Mouse (Mus musculus) gastrocnemius, postnatal 10 days (tissue): ENCODE results near the gene Dyrk1b. TPM values are rescaled to one million over a fixed set of nuclear protein-coding genes. Genes with fewer than 3 reads are reported as not detected.
A peak's percentile ranks its signal among the peaks of the same experiment; 100 is the strongest.
"Not testable (repeated sequence)": the region's sequence is repeated elsewhere in the genome, so short reads cannot be mapped to it uniquely, and the experiment has no call there.

ENCODE experiments used
- DNase-seq: peaks from one replicate; pipeline ENCODE4 v3.0.0; 2021; ENCODE audit warnings: mixed read lengths
- total RNA-seq, 2 experiments: library from RNA; stranded (reverse); gene quantifications; 2 replicates each; pipeline ENCODE4 v1.2.3; 2021

Gene Dyrk1b
- total RNA-seq, 2 experiments from 2014 or later: 151 to 161 TPM

DNA sequence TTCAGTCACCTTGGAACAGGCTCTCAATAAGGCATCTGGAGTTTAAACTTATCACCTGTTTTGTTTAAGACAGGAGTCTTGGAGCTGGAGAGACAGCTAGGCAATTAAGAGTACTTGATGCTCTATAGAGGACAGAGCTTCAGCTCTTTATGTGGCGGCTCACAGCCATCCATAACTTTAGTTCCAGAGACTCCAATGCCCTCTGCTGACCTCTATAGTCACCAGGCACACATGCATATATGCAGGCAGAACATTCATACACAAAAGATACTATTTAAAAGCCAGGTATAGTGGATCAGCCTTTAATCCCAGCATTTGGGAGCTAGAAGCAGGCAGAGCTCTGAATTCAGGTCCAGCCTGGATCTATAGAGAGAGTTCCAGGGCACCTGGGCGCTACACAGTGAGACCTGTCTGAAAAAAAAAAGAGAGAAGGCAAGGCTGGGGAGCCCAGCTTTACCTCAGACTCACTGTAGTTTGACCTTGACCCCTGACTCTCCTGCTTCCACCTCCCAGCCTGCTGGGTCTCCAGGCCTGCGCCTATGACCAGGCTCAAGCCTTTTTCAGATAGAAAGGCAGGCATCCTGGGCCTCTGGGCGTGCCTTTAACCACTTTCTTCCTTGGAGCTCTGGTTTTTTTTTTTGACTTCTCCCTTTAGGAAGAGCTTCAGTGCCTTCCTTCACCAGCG is 16.3 kb downstream of the Dyrk1b start:
- no peak for DNase-seq

GRCm38 (mm10) chr7:28196528-28196927 is 17.3 kb downstream of the Dyrk1b start:
- DNase-seq: peak; percentile 74

GRCm38 (mm10) chr7:28199054-28199453 is 19.8 kb downstream of the Dyrk1b start:
- no peak for DNase-seq

DNA sequence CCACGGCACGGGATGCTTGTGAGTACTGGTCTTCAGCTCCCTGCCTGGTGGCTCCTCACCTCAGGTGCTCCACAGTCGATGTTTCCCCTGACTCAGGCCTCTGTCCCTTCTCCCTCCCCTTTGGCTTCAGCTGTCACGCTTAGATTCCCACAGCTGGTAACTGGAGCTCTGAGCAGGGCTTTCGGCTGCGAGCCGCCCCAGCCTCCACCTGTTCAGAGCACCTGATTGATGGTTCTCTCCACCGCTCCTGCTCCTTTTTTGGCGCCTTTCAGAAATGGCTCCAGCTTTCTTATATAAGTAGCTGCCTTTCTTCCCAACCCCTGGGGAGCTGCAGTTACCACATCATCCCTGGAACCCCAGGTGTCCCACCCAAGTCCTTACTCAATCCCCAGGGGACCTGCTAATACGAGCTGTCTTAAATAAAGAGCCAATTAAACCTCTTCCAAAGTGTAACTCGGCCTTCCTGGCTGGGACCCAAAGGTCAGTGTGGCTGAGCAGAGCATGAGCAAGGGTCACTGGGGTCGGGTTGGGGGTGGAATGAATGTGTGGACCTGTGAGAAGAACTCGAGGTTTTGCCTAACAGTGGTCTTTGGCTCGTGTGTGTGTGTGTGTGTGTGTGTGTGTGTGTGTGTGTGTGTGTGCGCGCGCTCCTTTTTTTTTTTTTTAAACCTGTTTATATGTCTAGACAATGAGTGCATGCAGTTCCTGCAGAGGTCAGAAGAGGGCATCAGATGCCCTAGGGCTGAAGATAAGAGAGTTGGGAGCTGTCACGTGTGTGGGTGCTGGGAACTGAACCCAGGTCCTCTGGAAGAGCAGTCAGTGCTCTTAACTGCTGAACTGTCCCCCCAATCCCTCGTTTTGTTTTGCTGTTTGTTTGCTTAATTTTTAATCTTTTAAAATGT is 24.2 kb downstream of the Dyrk1b start:
- peak; percentile 74 for DNase-seq

DNA sequence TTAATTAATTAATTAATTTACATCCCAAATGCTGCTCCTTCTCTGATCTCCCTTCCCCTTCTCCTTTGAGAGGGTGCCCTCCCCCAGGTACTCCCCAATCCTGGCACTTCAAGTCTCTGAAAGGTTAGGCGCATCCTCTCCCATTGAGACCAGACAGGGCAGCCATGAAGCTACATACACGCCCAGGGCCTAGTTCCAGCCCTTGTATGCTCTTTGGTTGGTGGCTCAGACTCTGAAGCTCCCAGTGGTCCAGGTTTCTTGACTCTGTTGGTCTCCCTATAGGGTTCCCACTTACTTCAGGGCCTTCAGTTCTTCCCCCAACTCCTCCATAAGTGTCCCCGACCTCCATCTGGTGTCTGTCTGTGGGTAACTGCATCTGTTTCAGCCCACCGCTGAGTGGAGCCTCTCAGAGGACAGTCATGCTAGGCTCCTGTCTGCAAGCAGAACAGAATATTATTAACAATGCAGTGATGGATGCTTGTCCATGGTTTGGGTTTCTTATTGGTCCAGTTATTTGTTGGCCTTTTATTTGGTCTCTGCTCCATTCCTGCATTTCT is 26.9 kb downstream of the Dyrk1b start:
- no peak for DNase-seq

DNA sequence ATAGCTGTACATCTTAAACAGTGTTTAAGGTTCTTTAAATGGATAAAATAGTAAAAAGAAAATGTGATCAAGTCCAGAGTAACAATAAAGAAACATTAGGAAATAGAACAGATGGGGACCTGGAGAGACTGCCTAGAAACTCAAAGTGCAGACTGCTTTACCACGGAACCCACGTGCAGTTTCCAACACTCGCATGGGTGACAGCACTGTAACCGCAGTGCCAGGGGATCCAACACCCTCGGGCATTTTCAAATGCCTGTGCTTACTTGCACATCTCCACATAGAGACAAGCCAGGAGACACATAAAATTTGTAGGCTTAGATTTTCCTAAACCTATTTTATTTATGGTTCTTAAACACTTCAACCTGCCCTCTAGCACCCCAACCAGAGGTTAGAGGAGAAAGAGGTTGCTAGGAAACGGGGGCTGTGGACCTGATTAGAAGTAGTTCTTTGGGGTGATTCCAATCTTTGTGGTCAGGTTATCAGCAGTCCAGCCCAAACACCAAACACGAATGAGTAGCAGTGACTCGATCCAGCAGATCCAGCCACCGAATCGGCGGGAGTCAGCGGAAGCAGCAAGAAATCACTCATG is 29.2 kb downstream of the Dyrk1b start:
- no peak for DNase-seq

DNA sequence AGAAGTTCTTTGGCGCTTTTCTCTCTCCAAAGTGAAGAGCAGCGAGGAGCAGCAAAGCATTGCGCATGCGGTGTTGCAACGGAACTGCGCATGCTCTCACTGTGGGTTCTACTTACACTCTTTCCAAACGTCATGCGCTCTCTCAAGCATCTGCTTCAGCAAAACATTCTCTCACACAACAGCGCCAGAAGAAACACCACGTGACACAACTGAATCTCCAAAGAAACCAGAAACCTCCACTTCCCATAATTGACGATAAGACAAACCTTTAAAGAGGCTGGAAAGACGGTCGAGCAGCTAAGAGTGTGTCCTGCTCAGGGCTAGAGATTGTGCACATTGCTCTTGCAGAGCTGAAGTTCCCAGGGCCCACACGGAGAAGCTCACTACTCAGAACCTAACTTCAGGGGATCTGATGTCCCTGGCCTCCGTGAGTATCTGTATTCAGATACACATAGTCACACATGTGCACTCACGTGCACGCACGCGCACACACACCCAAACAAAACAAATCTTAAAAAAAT is 29.8 kb downstream of the Dyrk1b start:
- DNase-seq: peak; percentile 63

- no peak for DNase-seq
These were observed 31.5 kb downstream of the Dyrk1b start for GRCm38 (mm10) chr7:28210731-28211130.

DNA sequence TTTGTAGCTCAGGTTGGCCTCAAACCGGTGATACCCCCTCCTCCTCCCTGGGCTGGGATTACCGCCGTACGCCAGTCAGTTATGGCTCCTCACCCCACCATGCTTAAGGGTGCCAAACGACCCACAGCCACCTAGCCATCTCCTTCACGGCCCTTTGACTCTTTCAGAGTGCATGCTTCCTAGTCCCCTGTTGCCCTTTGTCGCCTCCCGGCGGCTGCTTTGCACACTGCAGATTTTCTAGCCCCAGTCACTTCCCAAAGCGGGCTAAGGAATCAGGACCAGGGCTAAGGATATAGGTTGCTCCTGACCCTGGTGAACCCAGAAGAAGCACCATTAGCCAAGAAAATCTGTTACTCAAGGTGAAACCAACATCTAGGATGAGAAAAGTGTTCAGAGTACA is 34.9 kb downstream of the Dyrk1b start:
- DNase-seq: peak; percentile 83

DNA sequence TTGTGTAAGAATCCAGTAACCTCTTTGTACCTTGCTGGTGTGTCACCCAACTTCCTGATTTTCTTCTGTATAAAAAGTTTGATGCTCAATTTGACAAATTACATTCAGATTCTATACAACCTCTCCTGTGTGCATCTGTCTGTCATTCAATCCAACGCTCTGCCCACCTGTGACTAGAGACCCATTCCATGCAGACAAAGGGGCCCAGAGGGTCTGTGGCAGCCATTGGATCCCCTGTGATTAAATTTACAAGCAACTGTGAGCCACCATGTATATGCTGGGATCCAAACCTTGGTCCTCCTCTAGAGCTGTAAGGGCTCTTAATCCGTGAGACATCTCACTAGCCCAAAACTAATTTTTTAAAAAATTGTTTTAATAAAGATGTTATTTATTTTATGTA is 36.7 kb downstream of the Dyrk1b start:
- DNase-seq: not testable (repeated sequence)

DNA sequence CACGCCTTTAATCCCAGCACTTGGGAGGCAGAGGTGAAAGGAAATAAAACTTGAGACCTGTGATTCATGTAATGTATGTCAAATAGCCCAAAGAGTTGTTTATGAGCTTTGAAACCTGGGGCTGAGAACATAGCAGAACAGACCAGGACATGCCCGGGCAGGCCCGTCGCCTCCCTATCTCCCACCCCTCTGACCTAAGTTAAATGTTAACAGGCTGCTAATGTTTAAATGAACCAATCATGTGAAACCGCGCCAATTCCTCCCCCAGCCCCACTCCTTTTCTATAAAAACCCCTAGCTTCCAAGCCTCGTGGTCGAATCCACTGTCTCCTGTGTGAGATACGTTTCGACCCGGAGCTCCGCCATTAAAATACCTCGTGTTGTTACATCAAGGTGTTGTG is 38.5 kb downstream of the Dyrk1b start:
- DNase-seq: not testable (repeated sequence)

DNA sequence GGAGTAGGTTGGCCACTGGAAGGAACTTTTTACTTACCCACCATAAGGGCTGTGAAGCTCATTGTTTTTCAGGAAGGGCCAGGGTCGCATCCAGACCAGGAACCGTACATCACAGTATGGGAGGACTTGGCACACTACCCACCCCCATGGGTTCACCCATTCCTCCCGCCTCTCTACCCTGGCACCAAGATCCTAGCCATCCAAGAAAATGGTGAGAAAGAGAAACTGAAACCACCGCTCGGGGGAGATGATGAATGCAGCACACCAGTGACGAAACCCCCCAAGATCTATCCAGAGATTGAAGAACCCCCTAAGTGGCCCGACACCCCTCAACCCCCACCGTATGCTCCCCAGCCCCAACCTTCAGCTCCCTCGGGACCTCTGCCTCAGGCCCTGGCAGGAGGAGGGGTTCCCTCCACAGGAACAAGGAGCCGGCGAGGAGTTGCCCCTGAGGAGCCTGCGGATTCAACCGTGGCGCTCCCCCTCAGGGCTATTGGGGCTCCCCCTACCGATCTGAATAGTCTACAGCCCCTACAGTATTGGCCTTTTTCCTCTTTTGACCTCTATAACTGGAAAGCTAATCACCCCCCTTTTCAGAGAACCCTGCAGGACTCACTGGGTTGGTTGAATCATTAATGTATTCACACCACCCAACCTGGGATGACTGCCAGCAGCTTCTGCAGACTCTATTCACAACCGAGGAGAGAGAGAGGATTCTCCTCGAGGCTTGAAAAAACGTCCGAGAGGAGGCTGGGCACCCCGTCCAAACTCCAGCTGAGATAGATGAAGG is 39.9 kb downstream of the Dyrk1b start:
- not testable (repeated sequence) for DNase-seq

- DNase-seq: not testable (repeated sequence)
These were observed 47.6 kb downstream of the Dyrk1b start for GRCm38 (mm10) chr7:28226836-28227235.

DNA sequence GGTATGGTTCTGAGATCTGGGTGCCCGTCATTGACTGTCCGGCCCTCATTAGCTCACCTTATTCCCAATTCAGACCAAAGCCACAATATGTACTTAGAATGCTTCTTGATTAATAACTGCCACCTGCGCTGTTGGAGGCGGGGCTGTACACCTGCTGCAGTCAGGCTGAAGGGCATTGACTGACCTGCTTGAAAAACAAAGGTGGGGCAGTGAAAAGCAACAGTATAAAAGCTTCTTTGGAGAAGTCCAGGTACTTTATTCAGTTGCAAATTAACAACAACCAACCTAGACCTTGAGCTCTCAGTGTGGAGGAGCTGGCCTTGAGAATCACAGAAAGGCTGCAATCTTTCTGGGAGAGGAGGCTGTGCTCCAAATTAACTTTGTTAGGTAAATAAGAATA is 48.2 kb downstream of the Dyrk1b start:
- DNase-seq: not testable (repeated sequence)

Other genes starting within 250 kb of the Dyrk1b start
- gene Zfp780b, start 200.3 kb upstream of the Dyrk1b start, total RNA-seq: 1 to 10 TPM; 7.1 to 7.9 TPM
- 1 to 10 TPM in 1 of 2 experiments, under 1 TPM in 1; 0.81 to 1.1 TPM for gene Zfp850, start 165.4 kb upstream of the Dyrk1b start, total RNA-seq
- 100 to 1,000 TPM; 123 to 124 TPM for gene Psmc4, start 129.4 kb upstream of the Dyrk1b start, total RNA-seq
- under 1 TPM; 0.05 to 0.07 TPM for gene Fcgbp, start 108.2 kb upstream of the Dyrk1b start, total RNA-seq
- not detected for gene 9530053A07Rik, start 50.0 kb upstream of the Dyrk1b start, total RNA-seq
- 10 to 100 TPM; 44.0 to 49.0 TPM for gene Fbl, start 9.8 kb upstream of the Dyrk1b start, total RNA-seq
- gene Eid2, start 88.4 kb downstream of the Dyrk1b start, total RNA-seq: 10 to 100 TPM; 14.2 to 15.6 TPM
- 1 to 10 TPM; 7.7 to 8.6 TPM for gene Eid2b, start 98.3 kb downstream of the Dyrk1b start, total RNA-seq
- not detected for gene Selenov, start 111.7 kb downstream of the Dyrk1b start, total RNA-seq
- not detected for gene Dll3, start 122.8 kb downstream of the Dyrk1b start, total RNA-seq
- gene Timm50, start 132.6 kb downstream of the Dyrk1b start, total RNA-seq: 10 to 100 TPM; 40.1 to 43.8 TPM
- gene Supt5, start 159.3 kb downstream of the Dyrk1b start, total RNA-seq: 10 to 100 TPM; 65.5 to 67.0 TPM
- gene Rps16, start 171.2 kb downstream of the Dyrk1b start, total RNA-seq: 100 to 1,000 TPM; 757 to 807 TPM
- gene Plekhg2, start 193.1 kb downstream of the Dyrk1b start, total RNA-seq: 10 to 100 TPM; 18.7 to 30.0 TPM
- 10 to 100 TPM in 1 of 2 experiments, 1 to 10 TPM in 1; 8.1 to 10.5 TPM for gene Zfp36, start 200.8 kb downstream of the Dyrk1b start, total RNA-seq
- gene Med29, start 213.2 kb downstream of the Dyrk1b start, total RNA-seq: 10 to 100 TPM; 22.6 to 23.0 TPM
- 10 to 100 TPM; 36.5 to 46.2 TPM for gene Paf1, start 213.5 kb downstream of the Dyrk1b start, total RNA-seq